Mouse (Mus musculus): ENCODE measurements around the gene Lmx1a. TPM values are rescaled to one million over a fixed set of nuclear protein-coding genes. Genes with fewer than 3 reads are reported as not detected.

Lmx1a gene
- polyA plus RNA-seq, 1 experiment from 2014 or later = 3.7 TPM

GRCm38 (mm10) chr1:167669796-167670195 is 19.2 kb upstream of the Lmx1a start:
- ATAC-seq (ENCODE audit: insufficient read depth, low FRiP score, low TSS enrichment) (no peak), DNase-seq (ENCODE audit: low spot score) (peak; percentile 49)
- Histone ChIP-seq H3K36me3 (ENCODE audit: control insufficient read depth, insufficient read depth, low read length) (no peaks in the 10 kb centered on the region), H3K9ac (ENCODE audit: low read length) (no peak overlapping the region), H3K27ac (ENCODE audit: low read depth, low read length) (no peak overlapping the region), H3K4me2 (ENCODE audit: low read depth) (no peak overlapping the region), H3K4me3 (ENCODE audit: low read depth, low read length) (no peak overlapping the region), H3K27me3 (ENCODE audit: control insufficient read depth, insufficient read depth, low read length) (peaks cover 20% of the 10 kb centered on the region), H3K9me3 (ENCODE audit: control insufficient read depth, low read length) (no peaks in the 10 kb centered on the region), H3K4me1 (ENCODE audit: control insufficient read depth, insufficient read depth, low read length) (no peaks in the 10 kb centered on the region)
- 31% methylated on average over 6 of the region's 6 CpGs for WGBS

GRCm38 (mm10) chr1:167672433-167672987 is 16.5 kb upstream of the Lmx1a start:
- no peak overlapping the region for H3K4me3 ChIP-seq (ENCODE audit: low read depth, low read length)
- no peaks in the 10 kb centered on the region for H3K4me1 ChIP-seq (ENCODE audit: control insufficient read depth, insufficient read depth, low read length)
- 25% methylated on average over 17 of the region's 17 CpGs for WGBS
- no peak overlapping the region for H3K4me2 ChIP-seq (ENCODE audit: low read depth)
- no peaks in the 10 kb centered on the region for H3K36me3 ChIP-seq (ENCODE audit: control insufficient read depth, insufficient read depth, low read length)
- peaks cover 20% of the 10 kb centered on the region for H3K27me3 ChIP-seq (ENCODE audit: control insufficient read depth, insufficient read depth, low read length)
- no peaks in the 10 kb centered on the region for H3K9me3 ChIP-seq (ENCODE audit: control insufficient read depth, low read length)
- H3K27ac ChIP-seq (ENCODE audit: low read depth, low read length) = no peak overlapping the region
- H3K9ac ChIP-seq (ENCODE audit: low read length) = no peak overlapping the region
- no peak for DNase-seq (ENCODE audit: low spot score)
- no peak for ATAC-seq (ENCODE audit: insufficient read depth, low FRiP score, low TSS enrichment)

GRCm38 (mm10) chr1:167679061-167679460 is 10.0 kb upstream of the Lmx1a start:
- no peak for ATAC-seq (ENCODE audit: insufficient read depth, low FRiP score, low TSS enrichment)
- no peaks in the 10 kb centered on the region for H3K4me1 ChIP-seq (ENCODE audit: control insufficient read depth, insufficient read depth, low read length)
- H3K27ac ChIP-seq (ENCODE audit: low read depth, low read length) = no peak overlapping the region
- H3K4me2 ChIP-seq (ENCODE audit: low read depth) = no peak overlapping the region
- 90% methylated on average over 6 of the region's 6 CpGs for WGBS
- no peak overlapping the region for H3K4me3 ChIP-seq (ENCODE audit: low read depth, low read length)
- no peaks in the 10 kb centered on the region for H3K27me3 ChIP-seq (ENCODE audit: control insufficient read depth, insufficient read depth, low read length)
- H3K9me3 ChIP-seq (ENCODE audit: control insufficient read depth, low read length) = no peaks in the 10 kb centered on the region
- no peak overlapping the region for H3K9ac ChIP-seq (ENCODE audit: low read length)
- DNase-seq (ENCODE audit: low spot score) = no peak
- H3K36me3 ChIP-seq (ENCODE audit: control insufficient read depth, insufficient read depth, low read length) = no peaks in the 10 kb centered on the region

- H3K27ac ChIP-seq (ENCODE audit: low read depth, low read length) = no peak overlapping the region
- DNase-seq (ENCODE audit: low spot score) = no peak
Observed at GRCm38 (mm10) chr1:167688001-167688346, 1.1 kb upstream of the Lmx1a start.

GRCm38 (mm10) chr1:167688347-167689231 is 448 bp upstream of the Lmx1a start:
- Histone ChIP-seq H3K4me2 (ENCODE audit: low read depth) (peak overlapping the region; percentile 80), H3K4me3 (ENCODE audit: low read depth, low read length) (peak overlapping the region; percentile 41), H3K27me3 (ENCODE audit: control insufficient read depth, insufficient read depth, low read length) (peaks cover 76% of the 10 kb centered on the region), H3K9me3 (ENCODE audit: control insufficient read depth, low read length) (no peaks in the 10 kb centered on the region), H3K4me1 (ENCODE audit: control insufficient read depth, insufficient read depth, low read length) (peaks cover 11% of the 10 kb centered on the region; the same call in 1 of the 2 replicates), H3K36me3 (ENCODE audit: control insufficient read depth, insufficient read depth, low read length) (no peaks in the 10 kb centered on the region), H3K9ac (ENCODE audit: low read length) (peak overlapping the region; percentile 23), H3K27ac (ENCODE audit: low read depth, low read length) (no peak overlapping the region)
- WGBS = under 1% methylated on average over 85 of the region's 98 CpGs
- DNase-seq (ENCODE audit: low spot score) (peak; percentile 60), ATAC-seq (ENCODE audit: insufficient read depth, low FRiP score, low TSS enrichment) (peak; percentile 37)

More at GRCm38 (mm10) chr1:167688001-167688346, 1.1 kb upstream of the Lmx1a start:
- Histone ChIP-seq H3K9me3 (ENCODE audit: control insufficient read depth, low read length) (no peaks in the 10 kb centered on the region), H3K36me3 (ENCODE audit: control insufficient read depth, insufficient read depth, low read length) (no peaks in the 10 kb centered on the region), H3K4me3 (ENCODE audit: low read depth, low read length) (peak overlapping the region; percentile 41; the same call in 1 of the 2 replicates), H3K9ac (ENCODE audit: low read length) (no peak overlapping the region), H3K27me3 (ENCODE audit: control insufficient read depth, insufficient read depth, low read length) (peaks cover 71% of the 10 kb centered on the region), H3K4me1 (ENCODE audit: control insufficient read depth, insufficient read depth, low read length) (peaks cover 11% of the 10 kb centered on the region; the same call in 1 of the 2 replicates), H3K4me2 (ENCODE audit: low read depth) (peak overlapping the region; percentile 80; the same call in 1 of the 2 replicates)
- no peak for ATAC-seq (ENCODE audit: insufficient read depth, low FRiP score, low TSS enrichment)
- under 1% methylated on average over 8 of the region's 8 CpGs for WGBS

GRCm38 (mm10) chr1:167689262-167690137 is 463 bp downstream of the Lmx1a start:
- peak; percentile 43 for ATAC-seq (ENCODE audit: insufficient read depth, low FRiP score, low TSS enrichment)
- under 1% methylated on average over 36 of the region's 36 CpGs for WGBS

GRCm38 (mm10) chr1:167690138-167690710 is 1.2 kb downstream of the Lmx1a start:
- no peaks in the 10 kb centered on the region for H3K36me3 ChIP-seq (ENCODE audit: control insufficient read depth, insufficient read depth, low read length)
- H3K4me1 ChIP-seq (ENCODE audit: control insufficient read depth, insufficient read depth, low read length) = peaks cover 11% of the 10 kb centered on the region; the same call in 1 of the 2 replicates
- peaks cover 88% of the 10 kb centered on the region for H3K27me3 ChIP-seq (ENCODE audit: control insufficient read depth, insufficient read depth, low read length)
- ATAC-seq (ENCODE audit: insufficient read depth, low FRiP score, low TSS enrichment) (no peak), DNase-seq (ENCODE audit: low spot score) (no peak)
- no peak overlapping the region for H3K4me3 ChIP-seq (ENCODE audit: low read depth, low read length)
- no peak overlapping the region for H3K4me2 ChIP-seq (ENCODE audit: low read depth)
- H3K27ac ChIP-seq (ENCODE audit: low read depth, low read length) = no peak overlapping the region
- H3K9me3 ChIP-seq (ENCODE audit: control insufficient read depth, low read length) = no peaks in the 10 kb centered on the region
- under 1% methylated on average over 17 of the region's 17 CpGs for WGBS
- no peak overlapping the region for H3K9ac ChIP-seq (ENCODE audit: low read length)

More at GRCm38 (mm10) chr1:167689262-167690137, 463 bp downstream of the Lmx1a start:
- Histone ChIP-seq H3K9me3 (ENCODE audit: control insufficient read depth, low read length) (no peaks in the 10 kb centered on the region), H3K27me3 (ENCODE audit: control insufficient read depth, insufficient read depth, low read length) (peaks cover 81% of the 10 kb centered on the region), H3K27ac (ENCODE audit: low read depth, low read length) (no peak overlapping the region), H3K4me1 (ENCODE audit: control insufficient read depth, insufficient read depth, low read length) (peaks cover 11% of the 10 kb centered on the region; the same call in 1 of the 2 replicates), H3K9ac (ENCODE audit: low read length) (no peak overlapping the region; the same call in 1 of the 2 replicates), H3K36me3 (ENCODE audit: control insufficient read depth, insufficient read depth, low read length) (no peaks in the 10 kb centered on the region), H3K4me2 (ENCODE audit: low read depth) (peak overlapping the region; percentile 80), H3K4me3 (ENCODE audit: low read depth, low read length) (peak overlapping the region; percentile 41)
- DNase-seq (ENCODE audit: low spot score) = peak; percentile 42
